Comparison of ENCODE assay signal across 17 mouse cellular contexts in genomic region chr7:95760945-95761661, GRCm38 (mm10).
DNase-seq lines count a peak whose midpoint lies in the region; ATAC-seq lines count a peak whose summit lies in the region.
"Had no signal": no experiment of that assay in that cellular context is flagged by ENCODE, and none has a peak within 500 bp of the region (broad histone marks: within the 10 kb centered on the region; RNA-seq: fewer than 3 reads in every experiment).

No protein-coding gene starts in this region.

- peak; percentile 66 for DNase-seq in forebrain, embryonic 14.5 days (ENCODE audit: low spot score)
- peak; percentile 3 to 66 for DNase-seq in left cerebral cortex, adult 8-10 months (ENCODE audit: low spot score in 2 of 2)
- peak; percentile 37 to 61 for DNase-seq in right cerebral cortex, adult 2 months (ENCODE audit: low spot score in 2 of 2)
- no peak for DNase-seq in adrenal gland, adult 8-10 months
- no peak for DNase-seq in cerebellum, adult 9-10 months
- no peak for DNase-seq in thymus, postnatal 4 days
- DNase-seq: adrenal gland, adult 2 months; cerebellum, adult 11-12 months; gastrocnemius, postnatal 10 days; thymus, postnatal 36 days had no signal

- ATAC-seq in hindbrain, embryonic 12.5 days (ENCODE audit: low FRiP score): peak; percentile 71
- no peak for ATAC-seq in hindbrain, embryonic 16.5 days
- peak; percentile 80; the same call in 1 of the 2 replicates for ATAC-seq in forebrain, embryonic 14.5 days
- ATAC-seq: intestine, embryonic 16.5 days had no signal

- no peak overlapping the region for H3K27ac ChIP-seq in hindbrain, embryonic 12.5 days
- H3K27ac ChIP-seq in hindbrain, embryonic 16.5 days (ENCODE audit: low read depth, low read length): no peak overlapping the region
- H3K27ac ChIP-seq in forebrain, embryonic 14.5 days (ENCODE audit: low read depth, low read length): no peak overlapping the region
- H3K27ac ChIP-seq: embryonic facial prominence, embryonic 15.5 days; heart, embryonic 15.5 days; layer of hippocampus, adult 2 months; liver, embryonic 15.5 days had no signal

- no peaks in the 10 kb centered on the region for H3K27me3 ChIP-seq in hindbrain, embryonic 12.5 days
- no peaks in the 10 kb centered on the region for H3K27me3 ChIP-seq in hindbrain, embryonic 16.5 days (replicated peaks; ENCODE audit: control insufficient read depth, insufficient read depth, low read length)
- no peaks in the 10 kb centered on the region for H3K27me3 ChIP-seq in forebrain, embryonic 14.5 days (replicated peaks; ENCODE audit: control insufficient read depth, insufficient read depth, low read length)
- H3K27me3 ChIP-seq: embryonic facial prominence, embryonic 15.5 days; heart, embryonic 15.5 days; liver, embryonic 15.5 days had no signal

- 57% methylated on average over 12 of the region's 12 CpGs for WGBS in hindbrain, embryonic 12.5 days
- 43% methylated on average over 12 of the region's 12 CpGs for WGBS in hindbrain, embryonic 16.5 days
- WGBS in forebrain, embryonic 14.5 days: 29% methylated on average over 12 of the region's 12 CpGs

- H3K4me3 ChIP-seq in hindbrain, embryonic 12.5 days: no peak overlapping the region
- no peak overlapping the region for H3K4me3 ChIP-seq in hindbrain, embryonic 16.5 days (ENCODE audit: low read length)
- H3K4me3 ChIP-seq in forebrain, embryonic 14.5 days (ENCODE audit: low read depth, low read length): no peak overlapping the region
- H3K4me3 ChIP-seq: embryonic facial prominence, embryonic 15.5 days; heart, embryonic 15.5 days; layer of hippocampus, adult 2 months; liver, embryonic 15.5 days had no signal

- no peaks in the 10 kb centered on the region for H3K36me3 ChIP-seq in hindbrain, embryonic 12.5 days
- no peaks in the 10 kb centered on the region for H3K36me3 ChIP-seq in hindbrain, embryonic 16.5 days (ENCODE audit: control insufficient read depth, insufficient read depth, low read length)
- no peaks in the 10 kb centered on the region for H3K36me3 ChIP-seq in forebrain, embryonic 14.5 days (ENCODE audit: control insufficient read depth, insufficient read depth, low read length)
- H3K36me3 ChIP-seq: embryonic facial prominence, embryonic 15.5 days; heart, embryonic 15.5 days; liver, embryonic 15.5 days had no signal

- no peak overlapping the region for H3K4me2 ChIP-seq in hindbrain, embryonic 12.5 days (replicated peaks)
- H3K4me2 ChIP-seq in hindbrain, embryonic 16.5 days (ENCODE audit: low read length): no peak overlapping the region
- H3K4me2 ChIP-seq in forebrain, embryonic 14.5 days (ENCODE audit: low read length): no peak overlapping the region
- H3K4me2 ChIP-seq: embryonic facial prominence, embryonic 15.5 days; heart, embryonic 15.5 days; liver, embryonic 15.5 days had no signal

- H3K4me1 ChIP-seq in hindbrain, embryonic 12.5 days: no peaks in the 10 kb centered on the region
- H3K4me1 ChIP-seq in hindbrain, embryonic 16.5 days (ENCODE audit: control insufficient read depth, insufficient read depth, low read depth, low read length): no peaks in the 10 kb centered on the region
- H3K4me1 ChIP-seq in forebrain, embryonic 14.5 days (ENCODE audit: control insufficient read depth, insufficient read depth, low read length): no peaks in the 10 kb centered on the region
- H3K4me1 ChIP-seq: embryonic facial prominence, embryonic 15.5 days; heart, embryonic 15.5 days; liver, embryonic 15.5 days had no signal

- H3K9ac ChIP-seq in hindbrain, embryonic 12.5 days: no peak overlapping the region
- no peak overlapping the region for H3K9ac ChIP-seq in hindbrain, embryonic 16.5 days (ENCODE audit: low read depth, low read length)
- H3K9ac ChIP-seq in forebrain, embryonic 14.5 days (ENCODE audit: low read length): no peak overlapping the region
- H3K9ac ChIP-seq: embryonic facial prominence, embryonic 15.5 days; heart, embryonic 15.5 days; liver, embryonic 15.5 days had no signal

- no peaks in the 10 kb centered on the region for H3K9me3 ChIP-seq in hindbrain, embryonic 12.5 days (replicated peaks)
- no peaks in the 10 kb centered on the region for H3K9me3 ChIP-seq in hindbrain, embryonic 16.5 days (ENCODE audit: control insufficient read depth, low read length)
- no peaks in the 10 kb centered on the region for H3K9me3 ChIP-seq in forebrain, embryonic 14.5 days (replicated peaks; ENCODE audit: control insufficient read depth, low read length)
- H3K9me3 ChIP-seq: embryonic facial prominence, embryonic 15.5 days; heart, embryonic 15.5 days; liver, embryonic 15.5 days had no signal

Comparison
In these comparisons a context has a peak if more than half of its experiments do, and no peak if none do; other contexts are left out.
1. DNase-seq: peak in forebrain, embryonic 14.5 days (single experiment), left cerebral cortex, adult 8-10 months (2 of 2) and right cerebral cortex, adult 2 months (2 of 2); none in adrenal gland, adult 8-10 months (single experiment), cerebellum, adult 9-10 months (single experiment) and thymus, postnatal 4 days (single experiment).